Mouse (Mus musculus): ENCODE data around the gene Sec63. TPM values are rescaled to one million over a fixed set of nuclear protein-coding genes. Genes with fewer than 3 reads are reported as not detected.

Gene Sec63
- total RNA-seq, 2 experiments from 2014 or later: 54.3 to 56.3 TPM

- peak; percentile 19 to 39 for DNase-seq (ENCODE audit: low spot score in 2 of 2)
- intact Hi-C loops (cut with DNase I): loop anchor here (5.0 kb wide), 1 partner anchor 82 kb away; no protein-coding TSS in a partner anchor
Measured at GRCm38 (mm10) chr10:42860159-42860911, 99.0 kb downstream of the Sec63 start, which contains the start of gene Scml4. Gene Scml4 (plus strand): TSS chr10:42860370.

GRCm38 (mm10) chr10:42861446-42861845 lies 100.2 kb downstream of the Sec63 start:
- no peak for DNase-seq (ENCODE audit: low spot score in 2 of 2)
- intact Hi-C loops (cut with DNase I): loop anchor here (5.0 kb wide), 1 partner anchor 81 kb away; no protein-coding TSS in a partner anchor

DNA sequence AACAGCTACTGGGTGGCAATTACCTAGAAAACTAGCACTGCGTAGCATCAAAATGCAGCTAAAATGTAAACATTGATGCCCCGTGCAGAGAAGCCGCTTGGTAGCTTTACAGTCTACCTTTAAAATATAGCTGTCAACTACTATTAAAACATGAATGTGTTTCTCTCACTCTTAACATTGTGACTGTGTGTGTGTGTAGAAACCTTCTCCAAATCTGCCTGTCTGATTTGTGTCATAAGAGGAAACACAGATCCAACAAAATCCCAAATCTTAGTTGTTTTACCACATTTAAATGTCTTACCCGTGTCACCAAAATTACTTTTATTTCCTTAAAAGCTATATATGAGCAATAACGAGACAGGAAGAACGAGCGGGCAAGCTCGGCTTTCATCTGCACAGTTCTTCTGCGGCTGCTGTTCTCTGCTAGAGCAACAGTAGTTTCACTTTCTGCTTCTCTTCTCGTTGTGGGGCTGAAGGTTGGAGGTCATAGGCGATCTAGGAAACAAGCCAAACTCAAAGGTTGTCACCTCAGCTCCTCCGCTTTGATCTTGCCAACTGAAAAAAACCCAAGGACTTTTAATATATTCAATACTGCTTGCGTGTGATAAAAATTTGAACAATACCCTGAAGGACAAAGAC lies 100.9 kb downstream of the Sec63 start:
- intact Hi-C loops (cut with DNase I): loop anchor here (5.0 kb wide), 1 partner anchor 80 kb away; no protein-coding TSS in a partner anchor
- DNase-seq (ENCODE audit: low spot score in 2 of 2): no peak

DNA sequence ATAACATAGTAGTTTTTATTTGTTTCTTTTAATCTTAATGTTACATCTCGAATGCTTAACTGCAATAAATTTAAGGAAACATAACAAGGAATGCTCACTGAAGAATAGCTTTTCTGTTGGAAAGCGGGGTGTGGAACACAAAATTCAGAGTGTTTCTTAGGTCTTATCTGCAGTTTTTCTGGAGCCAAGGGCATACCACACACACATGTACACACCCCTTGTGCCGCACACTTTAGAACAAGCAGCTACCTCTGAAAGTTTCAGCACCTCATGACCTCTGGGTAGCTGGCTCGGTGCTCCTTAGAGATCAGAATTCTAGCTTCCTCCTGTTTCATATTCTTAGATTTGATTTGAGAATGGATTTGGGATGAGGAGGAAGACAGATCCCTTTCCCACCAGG lies 101.5 kb downstream of the Sec63 start:
- intact Hi-C loops (cut with DNase I): loop anchor here (5.0 kb wide), 1 partner anchor 79 kb away; no protein-coding TSS in a partner anchor
- no peak for DNase-seq (ENCODE audit: low spot score in 2 of 2)

DNA sequence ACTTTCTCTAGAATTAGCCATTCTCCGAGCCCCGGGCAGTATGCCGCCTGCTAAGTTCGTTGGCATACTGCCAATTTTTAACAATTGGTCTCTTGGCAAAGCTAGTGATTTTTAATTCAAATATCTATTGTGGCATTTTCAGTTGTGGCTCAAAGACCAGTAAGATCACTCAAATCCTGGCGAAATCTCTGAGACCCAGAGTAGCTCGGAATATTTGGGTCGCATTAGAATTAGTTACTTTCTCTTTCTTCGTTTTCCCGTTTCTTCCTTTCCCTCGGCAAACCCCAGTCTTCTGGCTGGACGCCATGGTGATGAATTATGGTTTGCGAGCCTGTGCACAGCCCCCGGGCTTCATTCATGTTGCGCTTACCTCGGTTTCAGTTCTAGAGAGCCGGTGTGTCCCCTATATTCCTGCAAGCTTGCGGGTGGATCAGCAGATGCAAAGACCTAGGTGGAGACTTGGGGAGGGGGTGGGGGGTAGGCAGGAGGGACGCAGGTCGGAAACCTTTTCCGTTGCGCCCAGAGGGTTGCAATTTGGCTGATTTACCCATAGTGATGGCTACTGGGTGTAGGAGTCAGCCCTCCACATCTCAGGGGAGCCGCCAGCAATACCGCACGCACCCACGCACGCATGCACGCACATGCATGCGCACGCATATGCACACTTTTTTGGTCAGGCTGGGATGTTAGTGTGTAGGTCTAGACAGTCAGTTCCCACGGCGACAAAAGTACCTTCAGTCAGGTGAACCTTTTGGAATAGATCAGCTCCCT lies 102.5 kb downstream of the Sec63 start:
- DNase-seq (ENCODE audit: low spot score in 2 of 2): peak; percentile 77 to 81
- intact Hi-C loops (cut with DNase I): loop anchor here (5.0 kb wide), 1 partner anchor 78 kb away; no protein-coding TSS in a partner anchor

DNA sequence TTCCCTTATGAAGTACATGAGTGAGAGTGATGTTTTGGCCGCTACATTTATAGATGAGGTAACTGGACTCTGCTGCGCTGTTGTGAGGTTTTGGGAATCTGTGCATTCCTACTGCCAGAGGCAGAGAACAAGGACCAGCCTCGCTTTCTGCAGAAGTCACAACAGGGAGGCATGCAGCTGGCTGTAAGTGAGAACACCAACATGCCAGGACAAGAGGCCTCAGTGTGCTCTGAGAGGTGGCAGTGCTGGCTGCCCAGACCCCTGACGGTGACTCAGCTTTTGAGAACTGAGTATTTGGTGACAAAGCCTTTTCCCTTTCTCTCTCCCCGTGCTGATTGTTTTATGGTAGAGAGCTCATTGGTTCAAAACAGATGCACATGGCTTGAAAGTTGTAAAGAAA lies 103.4 kb downstream of the Sec63 start:
- intact Hi-C loops (cut with DNase I): loop anchor here (5.0 kb wide), 1 partner anchor 78 kb away; no protein-coding TSS in a partner anchor

DNA sequence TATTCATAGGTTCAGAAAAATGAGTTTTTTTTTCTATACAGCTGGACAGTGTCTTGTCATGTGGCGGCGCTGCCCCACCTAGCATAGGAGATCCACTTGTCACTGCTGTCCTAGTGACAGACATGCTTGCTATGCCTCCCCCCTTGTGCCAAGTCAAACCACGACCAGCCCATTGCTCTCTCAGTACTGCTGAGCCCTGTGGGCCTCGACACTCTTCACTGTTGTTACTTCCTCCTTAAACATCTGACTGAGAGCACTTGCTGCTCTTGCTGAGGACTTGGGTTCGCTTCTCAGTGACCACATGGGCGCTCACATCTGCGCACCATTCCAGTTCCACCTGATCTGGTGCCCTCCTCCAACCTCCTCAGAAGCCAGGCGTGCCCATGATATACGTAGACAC lies 107.1 kb downstream of the Sec63 start:
- DNase-seq (ENCODE audit: low spot score in 2 of 2): no peak
- intact Hi-C loops (cut with DNase I): no loop called here

More for the DNA sequence above, 103.4 kb downstream of the Sec63 start:
- no peak for DNase-seq (ENCODE audit: low spot score in 2 of 2)

DNA sequence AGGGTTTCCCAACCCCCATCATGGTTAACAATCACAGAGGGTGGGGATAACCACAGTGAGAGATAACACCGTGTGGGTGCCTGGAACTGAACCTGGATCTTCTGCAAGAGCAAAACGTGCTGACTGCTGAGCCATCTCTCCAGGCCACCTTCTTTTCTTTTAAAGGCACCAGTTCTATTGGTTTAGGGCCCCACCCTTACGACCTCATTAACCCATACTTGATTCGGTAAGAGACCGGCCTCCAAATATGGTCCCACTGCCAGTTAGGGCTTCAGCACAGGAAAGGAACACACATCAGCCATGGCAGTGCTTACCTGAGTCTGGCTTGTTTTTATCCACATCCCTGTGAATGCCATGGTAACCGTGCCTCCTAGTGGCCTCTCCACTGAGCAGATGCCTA lies 108.2 kb downstream of the Sec63 start:
- intact Hi-C loops (cut with DNase I): no loop called here

DNA sequence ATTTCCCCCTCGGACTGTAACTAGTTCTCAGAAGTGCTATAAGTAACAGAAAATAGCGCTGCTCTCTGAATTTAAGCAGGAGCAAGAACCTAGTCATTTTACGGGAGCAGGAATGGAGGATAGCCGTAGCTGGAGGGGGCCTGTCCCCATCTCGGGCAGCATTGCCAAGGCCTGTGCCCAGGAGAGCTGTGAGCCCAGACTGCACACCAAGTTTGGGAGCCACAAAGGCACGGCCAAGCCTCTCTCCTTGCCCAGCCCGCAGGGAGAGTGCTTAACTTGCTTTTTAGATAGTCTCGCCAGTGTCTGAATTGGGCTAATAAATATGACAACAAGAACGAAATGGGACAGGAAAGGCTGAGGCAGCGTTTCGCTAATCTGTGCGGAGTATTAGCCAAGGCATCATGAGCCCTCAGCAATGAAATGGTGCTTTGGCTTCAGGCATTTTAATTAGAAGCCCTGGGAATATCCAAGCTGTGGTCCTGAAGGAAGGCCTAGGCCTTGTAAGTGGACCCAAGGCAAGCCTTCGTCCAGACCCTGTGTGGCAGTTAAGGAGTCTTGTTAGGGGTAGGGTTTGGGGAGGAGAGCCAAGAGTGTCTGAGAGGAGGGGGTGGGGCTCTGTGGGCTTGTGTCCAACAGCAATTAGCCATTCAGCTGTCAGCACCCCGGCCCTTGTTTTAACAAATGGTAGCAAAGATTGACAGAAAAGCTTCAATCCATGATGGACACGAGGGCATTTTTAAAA lies 111.1 kb downstream of the Sec63 start:
- no peak for DNase-seq (ENCODE audit: low spot score in 2 of 2)
- intact Hi-C loops (cut with DNase I): no loop called here

More for the DNA sequence above, 108.2 kb downstream of the Sec63 start:
- no peak for DNase-seq (ENCODE audit: low spot score in 2 of 2)

- intact Hi-C loops (cut with DNase I): no loop called here
- DNase-seq (ENCODE audit: low spot score in 2 of 2): no peak
Measured at GRCm38 (mm10) chr10:42873077-42873595, 111.8 kb downstream of the Sec63 start.

DNA sequence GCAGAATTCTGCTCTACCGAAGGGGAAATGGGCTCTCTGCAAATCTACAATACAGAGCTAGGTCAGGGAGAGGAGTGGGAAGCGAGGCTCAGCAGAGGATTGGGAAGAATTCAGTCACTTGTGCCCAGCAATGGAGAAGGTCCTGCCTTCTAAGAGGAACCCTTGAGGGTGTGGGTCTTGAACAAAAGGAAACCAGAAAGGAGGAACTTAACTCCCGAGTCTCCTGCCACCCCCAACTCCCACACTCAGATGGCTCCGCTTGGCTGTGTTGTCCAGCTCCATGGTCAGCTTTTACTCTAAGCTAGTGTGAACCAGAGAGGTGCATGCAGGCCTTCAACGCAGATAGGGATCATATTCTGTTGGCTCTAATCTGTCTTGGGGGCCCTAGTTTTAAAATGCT lies 114.9 kb downstream of the Sec63 start:
- intact Hi-C loops (cut with DNase I): no loop called here
- DNase-seq (ENCODE audit: low spot score in 2 of 2): no peak

- intact Hi-C loops (cut with DNase I): no loop called here
- DNase-seq (ENCODE audit: low spot score in 2 of 2): no peak
Measured at GRCm38 (mm10) chr10:42879269-42879681, 118.0 kb downstream of the Sec63 start.

- intact Hi-C loops (cut with DNase I): no loop called here
- DNase-seq (ENCODE audit: low spot score in 2 of 2): no peak
Measured at GRCm38 (mm10) chr10:42879682-42880081, 118.4 kb downstream of the Sec63 start.

Other genes with a start within 250 kb of the Sec63 start
- 10 to 100 TPM; 12.1 to 12.9 TPM for gene Nr2e1, start 177.9 kb upstream of the Sec63 start, total RNA-seq (2021)
- 10 to 100 TPM; 47.1 to 55.2 TPM for gene Ostm1, start 177.7 kb upstream of the Sec63 start, total RNA-seq (2021)
- 1 to 10 TPM; 2.2 to 3.4 TPM for gene Scml4, start 98.9 kb downstream of the Sec63 start, total RNA-seq (2021)